Comparison of ENCODE assay signal across 10 mouse cellular contexts in the genomic region with DNA sequence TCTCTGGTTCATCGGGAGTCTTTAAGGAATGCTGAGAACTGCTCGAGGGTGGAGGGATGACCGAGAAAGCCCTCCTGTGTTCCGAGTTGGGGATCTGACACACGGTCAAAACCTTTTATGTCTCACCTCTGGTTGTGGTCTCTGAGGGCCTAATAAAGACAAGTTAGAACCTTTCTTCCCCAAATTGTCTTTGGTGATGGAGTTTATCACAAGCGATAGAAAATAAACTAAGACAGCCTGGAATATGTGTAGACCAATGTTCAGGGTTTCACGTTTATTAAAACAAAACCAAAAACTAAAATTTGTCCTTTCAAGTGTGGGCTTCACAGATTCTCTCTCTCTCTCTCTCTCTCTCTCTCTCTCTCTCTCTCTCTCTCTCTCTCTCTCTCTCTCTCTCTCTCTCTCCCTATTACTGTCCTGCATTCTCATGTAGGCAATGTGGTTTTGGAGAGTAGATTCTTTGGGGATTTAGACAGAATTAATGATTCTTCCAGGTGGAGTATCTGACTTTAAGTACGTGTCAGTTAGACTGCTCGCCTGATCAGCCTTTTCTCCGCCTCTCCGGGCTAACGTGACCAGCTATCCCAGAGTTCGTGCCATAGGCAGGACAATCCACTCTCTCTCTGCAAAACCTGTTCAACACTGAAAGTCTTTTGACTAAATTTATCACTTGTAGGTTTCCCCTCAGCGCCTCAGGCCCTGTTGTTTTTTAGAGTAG. TPM values are rescaled to one million over a fixed set of nuclear protein-coding genes. Genes with fewer than 3 reads are reported as not detected.
DNase-seq lines count a peak whose midpoint lies in the region; ATAC-seq and TF ChIP-seq lines count a peak whose summit lies in the region.
"Had no signal": no experiment of that assay in that cellular context is flagged by ENCODE, and none has a peak within 500 bp of the region (broad histone marks: within the 10 kb centered on the region; RNA-seq: fewer than 3 reads in every experiment).

No protein-coding gene starts in this region.

- H3K36me3 ChIP-seq in hindbrain, embryonic 10.5 days, result no peaks in the 10 kb centered on the region
- no peaks in the 10 kb centered on the region for H3K36me3 ChIP-seq in hindbrain, embryonic 11.5 days (ENCODE audit: control insufficient read depth, insufficient read depth, low read length)
- H3K36me3 ChIP-seq in ES-Bruce4 (ENCODE audit: control insufficient read depth, insufficient read depth, low read length, poor library complexity, severe bottlenecking), result no peaks in the 10 kb centered on the region
- H3K36me3 ChIP-seq in hindbrain, embryonic 14.5 days (replicated peaks; ENCODE audit: control insufficient read depth, insufficient read depth), result no peaks in the 10 kb centered on the region
- no peaks in the 10 kb centered on the region for H3K36me3 ChIP-seq in liver, embryonic 16.5 days (ENCODE audit: control insufficient read depth, insufficient read depth)
- H3K36me3 ChIP-seq: G1E had no signal

- H3K27me3 ChIP-seq in hindbrain, embryonic 10.5 days (ENCODE audit: insufficient read depth, poor library complexity, severe bottlenecking), result no peaks in the 10 kb centered on the region
- no peaks in the 10 kb centered on the region for H3K27me3 ChIP-seq in hindbrain, embryonic 11.5 days (ENCODE audit: control insufficient read depth, insufficient read depth, low read length)
- no peaks in the 10 kb centered on the region for H3K27me3 ChIP-seq in ES-Bruce4 (ENCODE audit: control insufficient read depth, insufficient read depth, low read length, poor library complexity, severe bottlenecking)
- H3K27me3 ChIP-seq in hindbrain, embryonic 14.5 days (ENCODE audit: control insufficient read depth, insufficient read depth, low read length), result no peaks in the 10 kb centered on the region
- H3K27me3 ChIP-seq in liver, embryonic 16.5 days (ENCODE audit: control insufficient read depth, insufficient read depth, low read depth, low read length), result no peaks in the 10 kb centered on the region

- no peaks in the 10 kb centered on the region for H3K9me3 ChIP-seq in hindbrain, embryonic 10.5 days
- no peaks in the 10 kb centered on the region for H3K9me3 ChIP-seq in hindbrain, embryonic 11.5 days (ENCODE audit: control insufficient read depth, low read length)
- H3K9me3 ChIP-seq in ES-Bruce4 (replicated peaks; ENCODE audit: control insufficient read depth, insufficient read depth, low read length, poor library complexity, severe bottlenecking), result no peaks in the 10 kb centered on the region
- no peaks in the 10 kb centered on the region for H3K9me3 ChIP-seq in hindbrain, embryonic 14.5 days (ENCODE audit: control insufficient read depth, low read length)
- H3K9me3 ChIP-seq in liver, embryonic 16.5 days (replicated peaks; ENCODE audit: control insufficient read depth, low read length), result no peaks in the 10 kb centered on the region
- H3K9me3 ChIP-seq: G1E had no signal

- H3K9ac ChIP-seq in hindbrain, embryonic 11.5 days (ENCODE audit: low read depth, low read length), result no peak overlapping the region
- no peak overlapping the region for H3K9ac ChIP-seq in ES-Bruce4 (ENCODE audit: low read depth, poor library complexity, severe bottlenecking)
- no peak overlapping the region for H3K9ac ChIP-seq in hindbrain, embryonic 14.5 days
- H3K9ac ChIP-seq in liver, embryonic 16.5 days (ENCODE audit: low read depth, low read length), result no peak overlapping the region

- no peak for TF ChIP-seq EP300 in ES-Bruce4 (IDR thresholded peaks at IDR 0.05; ENCODE audit: insufficient read depth, low read depth, low read length)

- ATAC-seq in hindbrain, embryonic 11.5 days (ENCODE audit: low FRiP score), result no peak
- no peak for ATAC-seq in hindbrain, embryonic 14.5 days (ENCODE audit: low FRiP score)
- no peak for ATAC-seq in liver, embryonic 16.5 days (ENCODE audit: low read depth)
- no peak for ATAC-seq in erythroid progenitor cell, adult 5-6 weeks (replicated peaks; ENCODE audit: low FRiP score, poor library complexity, severe bottlenecking)

- no peak for TF ChIP-seq POLR2A in ES-Bruce4 (IDR thresholded peaks at IDR 0.05; ENCODE audit: insufficient read depth, low read length)

- H3K4me2 ChIP-seq in hindbrain, embryonic 11.5 days (replicated peaks; ENCODE audit: low read depth, low read length), result no peak overlapping the region; the same call in 1 of the 2 replicates
- H3K4me2 ChIP-seq in hindbrain, embryonic 14.5 days (replicated peaks), result peak overlapping the region; percentile 13; the same call in 1 of the 2 replicates
- H3K4me2 ChIP-seq in liver, embryonic 16.5 days (ENCODE audit: low read depth, low read length), result peak overlapping the region; percentile 12; the same call in 1 of the 2 replicates

- peaks cover 18% of the 10 kb centered on the region for H3K4me1 ChIP-seq in hindbrain, embryonic 10.5 days (replicated peaks)
- H3K4me1 ChIP-seq in hindbrain, embryonic 11.5 days (replicated peaks; ENCODE audit: control insufficient read depth, insufficient read depth, low read length), result no peaks in the 10 kb centered on the region
- H3K4me1 ChIP-seq in ES-Bruce4 (ENCODE audit: control insufficient read depth, insufficient read depth, low read length), result peaks cover 2% of the 10 kb centered on the region
- no peaks in the 10 kb centered on the region for H3K4me1 ChIP-seq in hindbrain, embryonic 14.5 days (replicated peaks; ENCODE audit: control insufficient read depth, insufficient read depth, low read length)
- no peaks in the 10 kb centered on the region; the same call in 1 of the 2 replicates for H3K4me1 ChIP-seq in liver, embryonic 16.5 days (ENCODE audit: control insufficient read depth, low read depth, low read length)

- TF ChIP-seq CTCF in ES-Bruce4 (IDR thresholded peaks at IDR 0.05; ENCODE audit: low read depth, low read length), result no peak

- WGBS in hindbrain, embryonic 10.5 days, result 64% methylated on average over 14 of the region's 14 CpGs
- 58% methylated on average over 14 of the region's 14 CpGs for WGBS in hindbrain, embryonic 11.5 days
- 63% methylated on average over 14 of the region's 14 CpGs for WGBS in hindbrain, embryonic 14.5 days
- 52% methylated on average over 14 of the region's 14 CpGs for WGBS in liver, embryonic 16.5 days (ENCODE audit: insufficient replicate concordance)

- H3K27ac ChIP-seq in hindbrain, embryonic 10.5 days, result no peak overlapping the region
- no peak overlapping the region for H3K27ac ChIP-seq in hindbrain, embryonic 11.5 days (ENCODE audit: low read depth, low read length)
- no peak overlapping the region for H3K27ac ChIP-seq in ES-Bruce4 (ENCODE audit: insufficient read depth, low read length)
- no peak overlapping the region for H3K27ac ChIP-seq in hindbrain, embryonic 14.5 days
- peak overlapping the region; percentile 34 for H3K27ac ChIP-seq in liver, embryonic 16.5 days (ENCODE audit: low read length)

- no peak for DNase-seq in hindbrain, embryonic 10.5 days (ENCODE audit: low spot score)
- DNase-seq in hindbrain, embryonic 11.5 days (ENCODE audit: low spot score), result no peak
- DNase-seq in hindbrain, embryonic 14.5 days (ENCODE audit: low spot score), result no peak
- DNase-seq in right cerebral cortex, postnatal 36 days (ENCODE audit: low spot score in 2 of 2), result no peak
- DNase-seq in T-cell, adult 2 months (ENCODE audit: low spot score), result no peak
- DNase-seq: adrenal gland, postnatal 25 days had no signal

- peak overlapping the region; percentile 22; the same call in 1 of the 2 replicates for H3K4me3 ChIP-seq in hindbrain, embryonic 10.5 days
- H3K4me3 ChIP-seq in hindbrain, embryonic 11.5 days (ENCODE audit: low read depth, low read length), result no peak overlapping the region
- peak overlapping the region; percentile 11 for H3K4me3 ChIP-seq in ES-Bruce4 (ENCODE audit: low read depth, low read length)
- no peak overlapping the region for H3K4me3 ChIP-seq in hindbrain, embryonic 14.5 days (replicated peaks; ENCODE audit: low read length)
- no peak overlapping the region for H3K4me3 ChIP-seq in liver, embryonic 16.5 days (ENCODE audit: low read depth, low read length)

RNA-seq across cellular contexts. Expression of a gene that starts 35.1 kb away (rescaled TPM):
- polyA plus RNA-seq in hindbrain, embryonic 10.5 days (2016; fragmentation: Nextera tagmentation; extraction: Ambion mirVana), result 5.9 and 6.0 TPM in 2 replicates
- 6.0 and 6.3 TPM in 2 replicates for polyA plus RNA-seq in hindbrain, embryonic 11.5 days (2014; fragmentation: Nextera tagmentation; extraction: Ambion mirVana)
- 6.7 and 7.0 TPM in 2 replicates for polyA plus RNA-seq in ES-Bruce4 (2011; ENCODE audit: insufficient read depth, insufficient read length, low read depth, missing spikeins)
- polyA plus RNA-seq in hindbrain, embryonic 14.5 days (2014; fragmentation: Nextera tagmentation; extraction: Ambion mirVana), result 2.8 and 3.0 TPM in 2 replicates
- polyA plus RNA-seq in liver, embryonic 16.5 days (2015; fragmentation: Nextera tagmentation; extraction: Ambion mirVana), result 47.0 and 61.6 TPM in 2 replicates
- total RNA-seq in erythroid progenitor cell, adult 5-6 weeks (2015; ENCODE audit: low replicate concordance), result 3.2 and 5.4 TPM in 2 replicates
- total RNA-seq in erythroid progenitor cell, adult 5-6 weeks (2017; ENCODE audit: low replicate concordance), result 1.9 and 9.6 TPM in 2 replicates
- polyA plus RNA-seq: G1E had no signal

RNA-seq across cellular contexts. Expression of a gene that starts 46.2 kb away (rescaled TPM):
- polyA plus RNA-seq in hindbrain, embryonic 10.5 days (2016; fragmentation: Nextera tagmentation; extraction: Ambion mirVana), result 63.4 and 67.5 TPM in 2 replicates
- polyA plus RNA-seq in hindbrain, embryonic 11.5 days (2014; fragmentation: Nextera tagmentation; extraction: Ambion mirVana), result 76.6 and 87.8 TPM in 2 replicates
- polyA plus RNA-seq in ES-Bruce4 (2011; ENCODE audit: insufficient read depth, insufficient read length, low read depth, missing spikeins), result 325 and 334 TPM in 2 replicates
- 47.2 and 48.4 TPM in 2 replicates for polyA plus RNA-seq in hindbrain, embryonic 14.5 days (2014; fragmentation: Nextera tagmentation; extraction: Ambion mirVana)
- 20.3 and 20.7 TPM in 2 replicates for polyA plus RNA-seq in liver, embryonic 16.5 days (2015; fragmentation: Nextera tagmentation; extraction: Ambion mirVana)
- 82.2 and 84.7 TPM in 2 replicates for total RNA-seq in erythroid progenitor cell, adult 5-6 weeks (2015; ENCODE audit: low replicate concordance)
- 64.4 and 82.0 TPM in 2 replicates for total RNA-seq in erythroid progenitor cell, adult 5-6 weeks (2017; ENCODE audit: low replicate concordance)

Comparison
In these comparisons a context has a peak if more than half of its experiments do, and no peak if none do; other contexts are left out.
1. H3K4me3 ChIP-seq: peak in hindbrain, embryonic 10.5 days (single experiment) and ES-Bruce4 (single experiment); none in hindbrain, embryonic 11.5 days (single experiment), hindbrain, embryonic 14.5 days (single experiment) and liver, embryonic 16.5 days (single experiment).